In genomic region chr16:10416866-10417265, GRCm38 (mm10) we compare ENCODE assay signal across 14 mouse cellular contexts. TPM values are rescaled to one million over a fixed set of nuclear protein-coding genes. Genes with fewer than 3 reads are reported as not detected.
DNase-seq lines count a peak whose midpoint lies in the region; ATAC-seq and TF ChIP-seq lines count a peak whose summit lies in the region.
"Had no signal": no experiment of that assay in that cellular context is flagged by ENCODE, and none has a peak within 500 bp of the region (broad histone marks: within the 10 kb centered on the region; RNA-seq: fewer than 3 reads in every experiment).

No protein-coding gene starts in this region.

- TF ChIP-seq RAD21 in MEL (IDR thresholded peaks at IDR 0.05; ENCODE audit: low read depth, low read length), result peak; percentile 37

- H3K9ac ChIP-seq in heart, postnatal 0 days (replicated peaks; ENCODE audit: low read depth, low read length), result no peak overlapping the region
- H3K9ac ChIP-seq in MEL (ENCODE audit: control insufficient read depth, low read depth, low read length, poor library complexity, severe bottlenecking), result no peak overlapping the region
- H3K9ac ChIP-seq: heart, embryonic 13.5 days; midbrain, embryonic 15.5 days had no signal

- H3K36me3 ChIP-seq in heart, postnatal 0 days (replicated peaks; ENCODE audit: control insufficient read depth, insufficient read depth, low read length), result peaks cover 58% of the 10 kb centered on the region
- H3K36me3 ChIP-seq in MEL (ENCODE audit: control insufficient read depth in 1 of 2, insufficient read depth in 2 of 2, low read length in 2 of 2), result no peaks in the 10 kb centered on the region; a peak in 1 of 4 replicates
- H3K36me3 ChIP-seq in splenic B cell, adult 2 months (ENCODE audit: control insufficient read depth, insufficient read depth, low read length, poor library complexity, severe bottlenecking), result peaks cover 17% of the 10 kb centered on the region

- no peak for DNase-seq in heart, postnatal 0 days (ENCODE audit: low spot score)
- no peak for DNase-seq in heart, postnatal 36 days
- peak; percentile 11 for DNase-seq in retina, embryonic 14.5 days (ENCODE audit: low spot score)
- DNase-seq in retina, postnatal 1 day, result no peak
- DNase-seq in MEL (ENCODE audit: low read depth, low spot score), result peak; percentile 50
- peak; percentile 45 for DNase-seq in splenic B cell, adult 2 months (ENCODE audit: low read depth, low spot score)
- no peak for DNase-seq in neural tube, embryonic 10.5 days (ENCODE audit: extremely low spot score, low spot score)
- no peak for DNase-seq in c-Kit-positive CD71-positive TER-119-positive erythroid progenitor cells, embryonic 14.5 days (ENCODE audit: low spot score)
- DNase-seq: kidney, adult 9 months; lung, adult 18-20 months had no signal

- intact Hi-C loops in heart, postnatal 36 days (cut with DNase I), result loop anchor here (2.0 kb wide), 1 partner anchor 104 kb away; no protein-coding TSS in a partner anchor

- no peaks in the 10 kb centered on the region for H3K4me1 ChIP-seq in heart, postnatal 0 days (ENCODE audit: control insufficient read depth, insufficient read depth)
- peaks cover 0 to 4% of the 10 kb centered on the region in 2 experiments; a peak in 1 of 4 replicates for H3K4me1 ChIP-seq in MEL (ENCODE audit: control insufficient read depth in 1 of 2, insufficient read depth in 2 of 2, low read length in 2 of 2)

- no peaks in the 10 kb centered on the region for H3K9me3 ChIP-seq in heart, postnatal 0 days (replicated peaks; ENCODE audit: control insufficient read depth, low read length)
- H3K9me3 ChIP-seq in MEL (replicated peaks; ENCODE audit: insufficient read depth, low read length), result no peaks in the 10 kb centered on the region
- H3K9me3 ChIP-seq: embryonic facial prominence, embryonic 10.5 days; heart, embryonic 13.5 days; midbrain, embryonic 15.5 days had no signal

- TF ChIP-seq CTCF in heart, postnatal 0 days (IDR thresholded peaks at IDR 0.05; ENCODE audit: low read depth), result peak; percentile 22; the same call in 1 of the 2 replicates
- peak; percentile 58 to 97 (median 63) for TF ChIP-seq CTCF in MEL (IDR thresholded peaks at IDR 0.05 in 2 of 3, conservative IDR thresholded peaks at IDR 0.05 in 1 of 3; ENCODE audit: control insufficient read depth in 1 of 3, insufficient read depth in 1 of 3, low read depth in 2 of 3, low read length in 3 of 3, poor library complexity in 1 of 3, severe bottlenecking in 1 of 3)

- no peak overlapping the region for H3K4me3 ChIP-seq in heart, postnatal 0 days (ENCODE audit: low read depth, low read length)
- H3K4me3 ChIP-seq in MEL (ENCODE audit: control insufficient read depth in 1 of 2, insufficient read depth in 1 of 2, low read depth in 2 of 2, low read length in 2 of 2), result no peak overlapping the region
- H3K4me3 ChIP-seq: embryonic facial prominence, embryonic 10.5 days; heart, embryonic 13.5 days; midbrain, embryonic 15.5 days had no signal

- no peak for TF ChIP-seq EP300 in heart, postnatal 0 days (IDR thresholded peaks at IDR 0.05; ENCODE audit: low read depth)
- TF ChIP-seq EP300 in MEL (IDR thresholded peaks at IDR 0.05; ENCODE audit: low read depth in 1 of 2, low read length in 2 of 2), result no peak

- TF ChIP-seq POLR2A in MEL (IDR thresholded peaks at IDR 0.05; ENCODE audit: control insufficient read depth in 1 of 2, insufficient read depth in 1 of 2, low read depth in 1 of 2, low read length in 2 of 2, poor library complexity in 1 of 2), result no peak

- H3K4me2 ChIP-seq in heart, postnatal 0 days (ENCODE audit: low read depth, low read length), result no peak overlapping the region
- H3K4me2 ChIP-seq: heart, embryonic 13.5 days; midbrain, embryonic 15.5 days had no signal

- ATAC-seq in heart, postnatal 0 days (ENCODE audit: insufficient read depth, low read depth), result no peak
- ATAC-seq: midbrain, embryonic 15.5 days; Patski had no signal

- H3K27ac ChIP-seq in heart, postnatal 0 days (ENCODE audit: low read depth), result no peak overlapping the region
- no peak overlapping the region for H3K27ac ChIP-seq in MEL (ENCODE audit: control insufficient read depth, low read depth, low read length)
- H3K27ac ChIP-seq: embryonic facial prominence, embryonic 10.5 days; heart, embryonic 13.5 days; midbrain, embryonic 15.5 days had no signal

- H3K27me3 ChIP-seq in heart, postnatal 0 days (ENCODE audit: control insufficient read depth, insufficient read depth, low read length), result no peaks in the 10 kb centered on the region
- no peaks in the 10 kb centered on the region for H3K27me3 ChIP-seq in MEL (ENCODE audit: control insufficient read depth in 1 of 2, insufficient read depth in 2 of 2, low read length in 2 of 2)
- no peaks in the 10 kb centered on the region for H3K27me3 ChIP-seq in splenic B cell, adult 2 months (ENCODE audit: control insufficient read depth, insufficient read depth, low read length, poor library complexity, severe bottlenecking)
- H3K27me3 ChIP-seq: heart, embryonic 13.5 days; midbrain, embryonic 15.5 days; Patski had no signal

- 92% methylated on average over 4 of the region's 4 CpGs for WGBS in heart, postnatal 0 days

- H3K79me2 ChIP-seq in MEL (ENCODE audit: control insufficient read depth, insufficient read depth, low read length, poor library complexity), result peaks cover 4% of the 10 kb centered on the region

TF ChIP-seq in MEL, 35 proteins besides CTCF, POLR2A, EP300 and RAD21:
- TF ChIP-seq ELF1 (IDR thresholded peaks at IDR 0.05; ENCODE audit: low read depth, low read length) (no peak), SMC3 (IDR thresholded peaks at IDR 0.05; ENCODE audit: low read depth, low read length) (peak; percentile 34), CHD2 (IDR thresholded peaks at IDR 0.05; ENCODE audit: low read length) (no peak), MEF2A (IDR thresholded peaks at IDR 0.05; ENCODE audit: extremely low read depth, insufficient replicate concordance, low read depth, low read length, poor library complexity, severe bottlenecking) (no peak), MAZ (IDR thresholded peaks at IDR 0.05; ENCODE audit: low read depth, low read length) (no peak)
TF ChIP-seq in MEL: peak in this region for 1.

RNA-seq across cellular contexts. Expression of gene Nubp1, which starts 5.1 kb away (rescaled TPM):
- total RNA-seq in heart, postnatal 0 days (2014; rRNA removed; ENCODE audit: low replicate concordance), result 16.9 and 25.3 TPM in 2 replicates
- polyA plus RNA-seq in heart, postnatal 0 days (2015; fragmentation: Nextera tagmentation; extraction: Ambion mirVana), result 18.9 and 19.4 TPM in 2 replicates
- 1 to 10 TPM; 8.9 to 9.0 TPM for total RNA-seq in heart, postnatal 36 days (2021)
- 57.7 and 58.4 TPM in 2 replicates for total RNA-seq in MEL (2012; rRNA removed)
- 10 to 100 TPM in 1 of 2 experiments, not detected in 1; 75.0 TPM for polyA plus RNA-seq in MEL (2012; ENCODE audit: insufficient read depth in 1 of 2, insufficient read length in 2 of 2, low read depth in 1 of 2, low replicate concordance in 2 of 2, missing spikeins in 1 of 2)

RNA-seq across cellular contexts. Expression of gene Tekt5, which starts 21.6 kb away (rescaled TPM):
- 4.7 TPM in 1 of 2 replicates, not detected in the other for total RNA-seq in heart, postnatal 0 days (2014; rRNA removed; ENCODE audit: low replicate concordance)
- polyA plus RNA-seq in heart, postnatal 0 days (2015; fragmentation: Nextera tagmentation; extraction: Ambion mirVana), result 0.26 and 0.45 TPM in 2 replicates
- total RNA-seq in heart, postnatal 36 days (2021), result not detected
- total RNA-seq in MEL (2012; rRNA removed), result 0.08 and 0.10 TPM in 2 replicates
- polyA plus RNA-seq in MEL (2012; ENCODE audit: insufficient read depth in 1 of 2, insufficient read length in 2 of 2, low read depth in 1 of 2, low replicate concordance in 2 of 2, missing spikeins in 1 of 2), result under 1 TPM in 1 of 2 experiments, not detected in 1; 0.25 TPM
- polyA plus RNA-seq: Patski had no signal

RNA-seq across cellular contexts. Expression of gene Tvp23a, which starts 30.3 kb away (rescaled TPM):
- total RNA-seq in heart, postnatal 0 days (2014; rRNA removed; ENCODE audit: low replicate concordance), result 1.0 and 1.8 TPM in 2 replicates
- 1.0 TPM in 2 replicates for polyA plus RNA-seq in heart, postnatal 0 days (2015; fragmentation: Nextera tagmentation; extraction: Ambion mirVana)
- under 1 TPM; 0.19 to 0.43 TPM for total RNA-seq in heart, postnatal 36 days (2021)
- total RNA-seq in MEL (2012; rRNA removed), result 0.03 and 0.31 TPM in 2 replicates
- under 1 TPM in 1 of 2 experiments, not detected in 1; 0.81 TPM for polyA plus RNA-seq in MEL (2012; ENCODE audit: insufficient read depth in 1 of 2, insufficient read length in 2 of 2, low read depth in 1 of 2, low replicate concordance in 2 of 2, missing spikeins in 1 of 2)

Comparison
In these comparisons a context has a peak if more than half of its experiments do, and no peak if none do; other contexts are left out.
1. DNase-seq: peak in retina, embryonic 14.5 days (single experiment), MEL (single experiment) and splenic B cell, adult 2 months (single experiment); none in heart, postnatal 0 days (single experiment), heart, postnatal 36 days (0 of 2), retina, postnatal 1 day (single experiment), neural tube, embryonic 10.5 days (single experiment) and c-Kit-positive CD71-positive TER-119-positive erythroid progenitor cells, embryonic 14.5 days (single experiment).